Mouse (Mus musculus) urinary bladder, postnatal 0 days (tissue): Measurements from ENCODE around the gene Pcgf5. TPM values are rescaled to one million over a fixed set of nuclear protein-coding genes. Genes with fewer than 3 reads are reported as not detected.

ENCODE experiments used
- polyA plus RNA-seq: library from polyadenylated mRNA; unstranded; fragments of >200 nt; fragmentation: Nextera tagmentation; extraction: Ambion mirVana; gene quantifications from 2 replicates; pipeline ENCODE4 v1.2.1, GENCODE M21; 2015

Gene Pcgf5
- 16.0 and 25.1 TPM in 2 replicates for polyA plus RNA-seq

DNA sequence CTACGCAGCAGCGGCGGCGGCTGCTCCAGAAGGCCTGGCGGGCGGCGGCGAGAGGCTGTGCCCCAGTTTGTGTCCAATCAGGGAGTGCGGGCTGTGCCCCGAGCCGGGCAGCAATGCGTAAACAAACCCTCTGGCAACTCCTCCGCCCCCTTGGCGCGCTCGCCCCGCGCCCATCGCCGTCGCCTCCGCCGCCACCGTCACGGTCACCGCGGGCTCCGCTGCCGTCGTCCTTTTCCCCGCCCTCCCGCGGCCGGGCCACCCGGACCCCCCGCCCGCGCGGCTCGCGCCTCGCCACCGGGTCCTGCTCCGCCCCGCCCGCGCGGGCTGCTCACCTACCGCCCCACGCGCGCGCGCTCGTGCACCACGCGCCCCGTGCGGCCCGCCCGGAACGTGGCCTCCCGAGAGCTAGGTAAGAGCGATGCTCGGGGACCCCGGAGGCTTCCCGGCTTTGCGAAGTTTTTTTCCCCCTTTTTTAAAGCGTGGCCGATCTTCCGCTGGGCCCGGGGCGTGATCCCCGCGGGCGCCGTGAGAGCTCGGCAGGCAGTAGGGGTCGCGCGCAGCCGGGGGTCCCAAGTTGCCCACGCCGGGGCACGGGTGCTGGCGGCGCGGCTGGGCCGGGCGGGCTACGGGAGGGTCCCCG, at the start of gene Pcgf5:
TSS of gene Pcgf5 (plus strand) at position 149 of the 640 bp plus-strand sequence.

Other genes with a start within 250 kb of the Pcgf5 start
- 3.7 and 8.5 TPM in 2 replicates for gene Ankrd1, start 228.2 kb upstream of the Pcgf5 start, polyA plus RNA-seq
- gene Hectd2, start 206.3 kb downstream of the Pcgf5 start, polyA plus RNA-seq, result 0.88 and 1.8 TPM in 2 replicates